Mouse (Mus musculus): ENCODE results near the gene Gfi1b. TPM values are rescaled to one million over a fixed set of nuclear protein-coding genes. Genes with fewer than 3 reads are reported as not detected.

The Gfi1b gene
- polyA plus RNA-seq, 1 experiment from 2014 or later: 0.67 TPM

DNA sequence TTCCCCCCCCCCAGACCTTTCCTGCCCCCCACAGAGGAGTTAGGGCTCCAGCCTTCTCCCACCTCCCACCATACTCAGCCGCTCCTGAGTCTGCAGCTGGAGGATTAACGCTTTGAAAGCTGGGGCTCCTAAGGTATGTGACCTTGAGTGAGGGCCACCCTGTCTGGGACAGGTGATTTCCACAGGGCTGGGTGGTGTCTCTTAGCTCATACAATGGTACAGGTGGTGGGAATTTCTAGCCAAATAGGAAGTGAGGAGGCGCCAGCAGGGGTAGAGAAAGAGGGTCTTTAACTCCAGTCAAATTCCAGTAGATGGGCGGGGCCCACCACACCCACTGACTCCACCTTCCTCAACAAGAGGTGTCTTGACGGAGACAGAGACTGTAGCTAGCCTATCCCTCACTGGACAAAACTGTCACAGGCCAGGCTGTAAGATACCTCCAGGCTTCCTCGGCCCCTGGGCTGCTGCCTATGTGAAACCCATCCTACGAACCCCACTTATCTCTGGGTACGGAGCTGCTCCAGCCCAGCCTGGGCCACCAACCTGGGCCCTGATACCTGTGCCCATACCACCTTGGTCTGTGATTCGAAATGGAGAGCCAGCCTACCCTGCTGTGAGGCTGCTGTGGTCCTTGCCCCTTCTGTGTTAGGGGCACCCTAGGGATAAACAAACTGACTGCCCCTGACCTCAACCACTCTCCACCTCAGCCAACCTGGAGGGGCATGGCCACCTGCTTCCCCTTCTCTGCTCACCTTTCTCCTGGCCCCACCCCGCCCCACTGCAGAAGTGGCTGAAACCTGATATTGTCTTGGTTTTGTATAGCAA is 14.2 kb downstream of the Gfi1b start:
- H3K4me1 ChIP-seq (replicated peaks): no peaks in the 10 kb centered on the region; the same call in 1 of the 2 replicates
- WGBS: 54% methylated on average over 10 of the region's 10 CpGs
- no peak for ATAC-seq

DNA sequence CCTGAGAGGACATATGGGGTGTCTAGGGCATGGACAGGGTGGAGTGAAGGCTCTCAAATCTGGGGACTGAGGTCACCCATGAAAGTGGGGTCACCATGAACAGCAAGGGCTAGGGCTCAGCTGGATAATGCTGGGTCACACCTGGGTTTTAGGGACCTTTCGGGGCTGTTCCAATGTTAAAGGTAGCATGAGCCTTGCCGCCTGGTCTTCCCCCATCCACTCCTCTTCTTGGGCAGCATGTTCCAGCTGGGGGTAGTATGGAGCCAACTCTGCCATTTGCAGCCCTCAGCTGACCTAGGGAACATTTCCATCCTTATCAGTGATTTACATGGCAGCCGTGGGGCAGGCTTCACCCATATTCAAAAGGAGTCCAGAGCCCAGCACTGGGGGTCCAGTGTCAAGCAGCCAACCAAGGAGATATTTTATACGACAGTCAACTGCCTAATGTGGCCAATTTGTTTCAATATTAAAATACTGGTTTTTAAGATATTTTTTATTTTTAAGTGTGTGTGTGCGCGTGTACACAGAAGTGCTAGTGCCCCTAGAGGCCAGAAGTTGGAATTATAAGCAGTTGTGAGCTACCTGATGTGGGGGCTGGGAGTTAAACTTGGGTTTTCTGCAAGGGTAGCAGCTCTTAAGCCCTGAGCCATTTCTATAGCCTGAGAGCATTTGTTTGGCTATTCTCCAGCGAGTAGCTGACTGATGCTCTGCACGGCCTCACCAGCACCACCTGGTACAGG is 15.0 kb downstream of the Gfi1b start:
- no peaks in the 10 kb centered on the region; the same call in 1 of the 2 replicates for H3K4me1 ChIP-seq (replicated peaks)
- no peaks in the 10 kb centered on the region for H3K36me3 ChIP-seq
- ATAC-seq: no peak
- no peak overlapping the region for H3K4me2 ChIP-seq (replicated peaks)
- H3K27me3 ChIP-seq: no peaks in the 10 kb centered on the region
- H3K27ac ChIP-seq: no peak overlapping the region
- H3K4me3 ChIP-seq (replicated peaks): no peak overlapping the region
- WGBS: 69% methylated on average over 8 of the region's 8 CpGs
- no peak overlapping the region for H3K9ac ChIP-seq (replicated peaks)
- H3K9me3 ChIP-seq: no peaks in the 10 kb centered on the region

More for the DNA sequence above, 14.2 kb downstream of the Gfi1b start:
- H3K27ac ChIP-seq: no peak overlapping the region
- H3K4me2 ChIP-seq (replicated peaks): no peak overlapping the region
- H3K36me3 ChIP-seq: no peaks in the 10 kb centered on the region
- no peak overlapping the region for H3K9ac ChIP-seq (replicated peaks)
- no peaks in the 10 kb centered on the region for H3K27me3 ChIP-seq
- H3K9me3 ChIP-seq: no peaks in the 10 kb centered on the region
- no peak overlapping the region for H3K4me3 ChIP-seq (replicated peaks)

DNA sequence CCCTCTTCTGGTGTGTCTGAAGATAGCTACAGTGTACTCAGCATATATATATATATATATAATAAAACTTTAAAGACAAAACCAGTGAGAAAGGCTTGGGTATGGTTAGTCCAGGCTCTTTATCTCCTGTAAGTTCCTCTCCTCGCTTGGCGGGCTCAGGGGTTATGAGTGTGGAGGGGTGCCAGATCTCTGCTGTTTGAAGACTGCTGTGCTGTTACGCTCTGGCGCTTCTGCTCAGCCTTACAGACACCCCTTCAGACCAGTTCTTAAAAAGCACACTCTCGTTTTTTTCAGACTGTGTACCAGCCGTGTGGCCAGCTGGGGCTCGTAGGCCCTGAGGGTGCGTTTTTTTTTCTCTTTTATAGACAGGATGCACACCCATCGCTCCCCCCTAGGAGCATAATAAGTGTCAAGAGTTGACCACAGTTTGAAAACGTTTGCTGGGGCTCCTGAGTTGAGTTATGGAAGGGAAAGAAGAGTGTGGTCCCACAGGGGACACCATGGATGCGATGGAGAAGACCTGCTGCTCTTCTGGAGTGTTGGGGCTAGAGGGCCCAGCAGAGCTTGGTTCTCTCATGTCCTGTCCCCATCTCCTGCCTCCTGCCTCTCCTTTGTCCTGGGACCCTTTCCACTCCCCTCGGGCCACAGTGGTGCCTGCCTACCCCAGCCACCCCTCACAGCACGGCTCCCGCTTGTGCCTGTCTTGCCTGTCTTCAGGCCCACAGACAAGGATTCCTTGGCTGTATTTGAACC is 15.8 kb downstream of the Gfi1b start:
- ATAC-seq: no peak
- Histone ChIP-seq H3K36me3 (no peaks in the 10 kb centered on the region), H3K27ac (no peak overlapping the region; the same call in 1 of the 2 replicates), H3K4me3 (replicated peaks) (no peak overlapping the region), H3K9me3 (no peaks in the 10 kb centered on the region), H3K9ac (replicated peaks) (no peak overlapping the region), H3K4me1 (replicated peaks) (no peaks in the 10 kb centered on the region; the same call in 1 of the 2 replicates), H3K27me3 (no peaks in the 10 kb centered on the region), H3K4me2 (replicated peaks) (no peak overlapping the region)
- WGBS: 68% methylated on average over 14 of the region's 14 CpGs

DNA sequence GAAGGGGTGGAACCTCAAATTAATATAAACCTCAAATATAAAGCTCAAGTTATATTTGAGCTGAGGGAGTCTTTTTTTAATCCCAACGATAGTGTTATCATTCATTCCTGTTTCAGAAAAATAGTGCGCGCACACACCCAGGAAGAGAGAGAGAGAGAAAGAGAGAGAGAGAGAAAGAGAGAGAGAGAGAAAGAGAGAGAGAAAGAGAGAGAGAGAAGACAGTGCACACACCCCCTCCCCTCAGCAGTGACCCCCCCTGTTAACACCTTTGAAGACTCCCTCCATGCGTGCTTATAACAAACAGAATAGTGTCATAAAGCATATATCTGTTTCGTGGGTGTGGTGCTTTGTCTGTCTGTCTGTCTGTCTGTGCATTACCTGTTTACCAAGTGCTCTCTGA is 18.2 kb downstream of the Gfi1b start:
- 97% methylated on average over 5 of the region's 5 CpGs for WGBS
- peaks cover 1% of the 10 kb centered on the region; the same call in 1 of the 2 replicates for H3K4me1 ChIP-seq (replicated peaks)
- no peak overlapping the region for H3K9ac ChIP-seq (replicated peaks)
- H3K4me2 ChIP-seq (replicated peaks): no peak overlapping the region
- no peaks in the 10 kb centered on the region for H3K36me3 ChIP-seq
- no peak for ATAC-seq
- no peak overlapping the region for H3K4me3 ChIP-seq (replicated peaks)
- no peaks in the 10 kb centered on the region for H3K27me3 ChIP-seq
- H3K27ac ChIP-seq: no peak overlapping the region
- H3K9me3 ChIP-seq: no peaks in the 10 kb centered on the region

DNA sequence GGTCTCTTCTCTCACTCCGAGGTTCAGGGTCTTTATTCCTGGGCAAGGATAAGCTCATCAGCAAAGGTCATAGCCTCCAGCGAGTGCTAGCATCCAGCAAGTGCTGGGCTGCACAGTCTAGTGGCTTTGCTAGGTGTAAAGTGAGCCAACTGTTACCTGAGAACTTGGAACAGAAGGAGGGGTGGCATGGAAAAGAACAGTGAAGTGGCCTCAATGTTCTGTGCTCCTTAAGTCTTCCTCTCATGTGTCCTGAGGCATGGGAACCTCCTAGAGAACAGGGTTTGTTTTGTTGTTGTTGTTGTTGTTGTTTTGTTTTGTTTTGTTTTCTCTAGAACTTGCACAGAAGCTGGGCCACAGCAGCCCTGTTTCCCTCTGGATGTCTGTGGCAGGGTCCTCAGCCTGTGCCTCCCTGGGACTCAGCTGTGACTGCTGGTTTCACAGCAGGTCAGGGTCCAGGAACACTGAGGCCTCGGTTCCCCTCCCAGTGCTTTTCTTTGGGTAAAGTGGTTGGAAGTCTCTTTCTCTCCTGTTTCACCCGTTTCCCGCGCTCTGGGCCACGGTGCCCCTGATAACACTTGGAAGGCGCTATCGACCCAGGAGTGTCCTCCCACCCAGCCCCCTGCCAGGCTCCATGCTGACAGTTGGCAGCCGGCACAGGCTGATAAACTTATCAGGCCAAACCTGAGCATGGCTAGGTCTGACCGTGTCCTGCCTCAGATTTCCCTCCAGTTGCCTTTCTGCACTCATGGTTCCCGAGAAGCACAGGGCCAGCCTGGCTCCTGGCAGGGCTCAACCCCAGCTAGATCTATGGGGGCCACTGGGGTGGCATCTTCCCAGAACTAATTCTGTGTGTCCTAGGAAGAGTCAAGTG is 19.8 kb downstream of the Gfi1b start:
- ATAC-seq: no peak
- Histone ChIP-seq H3K4me2 (replicated peaks) (no peak overlapping the region), H3K27me3 (no peaks in the 10 kb centered on the region), H3K36me3 (no peaks in the 10 kb centered on the region), H3K4me1 (replicated peaks) (peaks cover 10% of the 10 kb centered on the region), H3K9me3 (no peaks in the 10 kb centered on the region), H3K9ac (replicated peaks) (no peak overlapping the region), H3K4me3 (replicated peaks) (no peak overlapping the region), H3K27ac (no peak overlapping the region)
- WGBS: 71% methylated on average over 12 of the region's 12 CpGs

DNA sequence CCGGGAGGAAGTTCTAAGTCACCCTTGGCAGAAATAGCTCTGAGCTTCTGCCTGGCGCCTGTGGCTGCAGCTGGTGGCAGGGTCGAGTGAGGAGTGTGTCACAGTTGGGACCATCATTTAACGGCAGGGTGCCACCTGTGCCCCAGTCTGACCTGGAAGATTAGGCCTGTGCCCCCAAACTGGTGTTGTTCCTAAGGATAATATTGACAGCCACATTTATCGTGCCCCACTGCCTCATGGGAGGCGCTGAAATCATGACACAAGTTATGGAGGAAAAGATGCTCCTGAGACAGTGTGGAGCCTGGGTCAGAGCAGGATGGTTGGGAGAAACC is 22.2 kb downstream of the Gfi1b start:
- H3K27ac ChIP-seq: no peak overlapping the region
- 0 out of 2 replicates have a peak overlapping the region, but pooled peaks have one; percentile 4 for H3K9ac ChIP-seq (replicated peaks)
- ATAC-seq: no peak
- H3K27me3 ChIP-seq: no peaks in the 10 kb centered on the region
- H3K4me3 ChIP-seq (replicated peaks): no peak overlapping the region
- no peak overlapping the region for H3K4me2 ChIP-seq (replicated peaks)
- WGBS: 76% methylated on average over 6 of the region's 6 CpGs
- no peaks in the 10 kb centered on the region for H3K36me3 ChIP-seq
- no peaks in the 10 kb centered on the region for H3K9me3 ChIP-seq
- peaks cover 10% of the 10 kb centered on the region for H3K4me1 ChIP-seq (replicated peaks)

DNA sequence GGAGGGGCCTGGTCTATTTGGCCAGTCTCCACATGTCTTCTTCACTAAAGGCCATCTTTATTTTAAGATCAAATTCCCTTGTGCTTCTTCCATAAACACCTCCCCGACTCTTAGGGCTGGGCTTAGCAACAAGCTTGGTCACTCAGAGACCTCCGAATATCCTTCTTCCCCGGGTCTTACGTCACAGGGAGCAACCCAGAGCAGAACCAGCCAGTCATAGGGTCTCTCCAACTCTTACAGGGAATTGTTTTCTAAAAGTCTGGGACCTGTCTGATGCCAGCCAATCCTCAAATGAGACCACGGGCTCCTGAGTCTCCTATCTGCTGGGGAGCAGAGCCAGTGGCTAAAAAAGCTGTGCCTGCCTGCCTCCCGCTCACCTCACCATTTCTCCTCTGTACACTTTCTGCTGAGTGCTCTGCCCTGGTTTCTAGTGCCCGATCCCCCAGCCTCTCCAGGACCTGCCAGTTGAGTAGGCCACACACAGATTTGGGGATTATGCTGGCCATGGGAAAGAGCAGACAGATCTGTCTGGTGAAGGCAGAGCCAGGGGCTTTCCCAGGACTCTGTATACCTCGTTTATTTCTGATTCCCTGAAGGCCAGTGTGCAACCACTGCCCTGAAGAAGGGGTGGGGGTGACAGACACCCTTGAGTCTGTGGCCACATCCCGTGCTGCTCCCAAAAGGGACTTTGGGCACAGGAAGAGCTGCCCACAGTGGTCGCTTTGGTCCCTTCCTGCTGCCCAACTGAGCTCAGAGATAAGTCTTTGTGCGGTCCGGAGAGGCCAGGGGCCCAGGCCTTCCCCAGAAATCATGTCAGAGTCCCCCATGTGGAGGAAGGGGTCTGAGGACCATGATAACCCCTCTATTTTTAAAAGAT is 22.9 kb downstream of the Gfi1b start:
- 64% methylated on average over 12 of the region's 12 CpGs for WGBS

DNA sequence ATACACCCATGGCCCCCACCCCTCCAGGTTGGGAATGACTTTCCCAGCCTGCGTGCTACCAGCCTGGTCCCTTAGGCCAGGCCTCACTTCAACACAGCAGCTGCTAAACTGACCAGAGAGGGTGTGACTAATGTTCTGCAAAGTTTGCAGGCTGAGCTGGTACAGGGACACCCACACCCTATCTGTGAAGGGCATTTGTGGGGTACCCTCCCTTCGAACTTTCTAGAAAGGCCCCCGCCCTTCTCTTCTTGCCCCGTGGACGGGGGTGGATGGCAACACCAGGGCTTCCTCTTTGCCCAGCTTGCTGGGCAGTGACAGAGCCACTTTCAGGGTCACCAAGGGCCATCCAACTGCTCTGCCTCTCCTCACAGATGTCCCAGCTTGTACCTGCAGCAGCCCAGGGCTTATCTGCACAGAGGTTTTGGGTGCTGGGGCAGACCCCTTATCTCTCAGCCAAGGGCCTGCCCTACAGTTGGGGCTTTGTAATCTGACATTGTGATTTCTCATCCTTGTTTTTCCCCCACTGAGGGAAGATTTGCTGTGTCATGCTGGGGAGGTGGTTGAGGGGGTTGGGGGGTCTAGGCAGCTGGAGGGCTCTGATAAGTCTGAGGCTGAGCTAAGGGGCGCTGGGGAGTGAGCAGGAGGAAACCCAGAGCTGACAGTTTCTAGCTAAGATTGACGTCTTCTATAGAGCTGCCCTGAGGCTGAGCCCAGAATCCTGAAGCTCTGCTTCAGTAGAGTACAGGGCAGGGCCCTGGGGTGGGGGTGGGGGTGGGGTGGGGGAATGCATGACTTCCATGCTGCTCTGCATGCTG is 23.8 kb downstream of the Gfi1b start:
- 76% methylated on average over 7 of the region's 7 CpGs for WGBS
- Histone ChIP-seq H3K36me3 (no peaks in the 10 kb centered on the region), H3K4me3 (replicated peaks) (no peak overlapping the region), H3K27me3 (no peaks in the 10 kb centered on the region; the same call in 1 of the 2 replicates), H3K4me1 (replicated peaks) (peaks cover 10% of the 10 kb centered on the region), H3K9me3 (no peaks in the 10 kb centered on the region), H3K9ac (replicated peaks) (no peak overlapping the region), H3K27ac (no peak overlapping the region; the same call in 1 of the 2 replicates), H3K4me2 (replicated peaks) (no peak overlapping the region)
- 0 out of 2 replicates have a peak, but pooled peaks have one; percentile 53 for ATAC-seq

More for the DNA sequence above, 22.9 kb downstream of the Gfi1b start:
- Histone ChIP-seq H3K4me1 (replicated peaks) (peaks cover 10% of the 10 kb centered on the region), H3K4me3 (replicated peaks) (no peak overlapping the region), H3K9me3 (no peaks in the 10 kb centered on the region), H3K27ac (no peak overlapping the region), H3K9ac (replicated peaks) (0 out of 2 replicates have a peak overlapping the region, but pooled peaks have one; percentile 4), H3K4me2 (replicated peaks) (no peak overlapping the region), H3K36me3 (no peaks in the 10 kb centered on the region), H3K27me3 (no peaks in the 10 kb centered on the region; the same call in 1 of the 2 replicates)
- ATAC-seq: no peak

DNA sequence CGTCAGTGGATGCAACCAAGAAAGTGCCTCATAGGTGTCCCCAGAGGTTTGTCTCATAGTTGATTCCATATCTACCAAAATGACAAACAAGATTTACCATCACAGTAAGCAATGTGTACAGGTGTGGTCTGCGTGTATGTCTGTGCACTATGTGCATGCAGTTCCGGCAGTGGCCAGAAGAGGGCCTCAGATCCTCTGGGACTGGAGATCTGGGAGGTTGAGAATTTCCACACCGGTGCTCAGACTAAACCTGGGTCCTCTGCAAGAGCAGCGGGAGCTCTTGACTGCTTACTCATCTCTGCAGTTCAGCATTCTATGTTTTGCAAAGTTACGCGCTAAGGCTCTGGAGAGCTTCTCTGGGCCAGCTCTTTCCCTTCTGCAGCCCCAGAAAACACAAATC is 24.8 kb downstream of the Gfi1b start:
- Histone ChIP-seq H3K9me3 (no peaks in the 10 kb centered on the region), H3K36me3 (no peaks in the 10 kb centered on the region), H3K9ac (replicated peaks) (no peak overlapping the region), H3K4me2 (replicated peaks) (no peak overlapping the region), H3K4me1 (replicated peaks) (peaks cover 10% of the 10 kb centered on the region), H3K27me3 (no peaks in the 10 kb centered on the region; the same call in 1 of the 2 replicates), H3K27ac (no peak overlapping the region), H3K4me3 (replicated peaks) (no peak overlapping the region)
- no peak for ATAC-seq
- WGBS: 93% methylated on average over 7 of the region's 7 CpGs

DNA sequence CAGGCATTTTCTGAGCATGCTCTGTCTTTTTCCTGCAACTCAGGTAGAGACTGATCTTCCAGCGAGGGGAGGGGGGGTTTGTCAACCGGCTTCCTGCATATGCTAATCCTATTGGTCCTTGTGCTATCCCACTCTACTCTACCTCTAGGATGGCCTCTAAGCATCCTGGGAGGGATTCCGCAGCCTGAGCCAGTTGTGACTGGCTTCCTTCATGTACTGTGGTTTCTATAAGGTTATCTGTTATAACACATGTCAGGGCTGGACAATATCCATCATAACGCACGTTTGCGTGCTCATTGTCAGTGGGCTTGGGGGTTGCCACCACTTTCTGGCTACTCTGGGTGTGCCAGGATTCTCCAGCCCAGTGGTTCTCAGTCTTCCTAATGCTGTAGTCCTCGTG is 25.8 kb downstream of the Gfi1b start:
- no peak overlapping the region for H3K9ac ChIP-seq (replicated peaks)
- H3K9me3 ChIP-seq: no peaks in the 10 kb centered on the region
- peaks cover 10% of the 10 kb centered on the region for H3K4me1 ChIP-seq (replicated peaks)
- H3K36me3 ChIP-seq: no peaks in the 10 kb centered on the region
- no peak overlapping the region for H3K4me2 ChIP-seq (replicated peaks)
- peaks cover under 1% of the 10 kb centered on the region for H3K27me3 ChIP-seq
- H3K27ac ChIP-seq: no peak overlapping the region
- H3K4me3 ChIP-seq (replicated peaks): no peak overlapping the region
- ATAC-seq: no peak
- WGBS: 87% methylated on average over 7 of the region's 7 CpGs
